Mouse (Mus musculus): Measurements from ENCODE around the gene Capzb.
A peak's percentile ranks its signal among the peaks of the same experiment; 100 is the strongest.

The Capzb gene

DNA sequence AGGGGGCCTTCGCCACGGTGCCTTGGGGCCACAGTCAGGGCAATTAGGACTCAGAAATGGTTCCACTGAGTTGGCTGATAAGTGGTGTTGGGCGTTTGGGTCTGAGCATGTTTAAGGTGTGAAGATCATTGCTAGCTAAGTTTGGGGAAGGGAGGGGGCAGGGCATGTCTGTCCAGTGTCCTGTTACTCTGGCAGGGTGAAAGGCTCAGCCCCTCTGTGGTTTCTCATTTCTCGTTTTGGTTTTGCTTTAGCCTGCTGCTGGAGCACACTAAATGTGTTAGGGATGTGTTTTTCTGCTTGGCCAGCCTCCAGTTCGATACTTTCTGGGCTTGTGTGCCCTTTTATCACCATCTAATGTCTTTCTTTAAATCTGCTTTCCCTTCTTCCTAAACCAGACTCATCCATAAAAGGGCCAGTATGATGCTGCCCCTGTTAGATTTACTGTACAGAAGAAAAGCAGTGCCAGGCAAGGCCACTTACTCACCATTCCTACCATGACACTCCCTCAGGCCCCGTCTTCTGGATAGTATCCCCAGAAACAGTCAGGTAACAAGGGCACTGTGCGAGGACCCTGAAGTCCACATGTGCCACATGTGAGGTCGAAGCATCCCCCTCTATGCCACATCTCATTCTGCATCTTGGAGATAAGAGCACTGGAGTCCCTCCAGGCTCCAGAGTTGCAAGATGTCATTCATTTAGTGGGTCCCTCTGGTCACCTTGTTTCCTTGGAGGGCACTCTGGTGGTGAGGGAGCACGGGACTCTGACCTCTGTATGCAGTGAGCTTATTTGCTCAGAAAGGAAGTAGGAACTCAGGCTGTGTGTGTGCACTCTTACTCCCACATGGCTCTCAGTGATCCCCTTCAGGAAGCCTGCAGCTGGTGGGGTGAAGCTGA is 15.8 kb downstream of the Capzb start:
- H3K4me1 ChIP-seq (replicated peaks; ENCODE audit: low read depth, low read length), result peaks cover 94% of the 10 kb centered on the region
- no peak for TF ChIP-seq CTCF (conservative IDR thresholded peaks at IDR 0.05; ENCODE audit: low read length)
- TF ChIP-seq NANOG (IDR thresholded peaks at IDR 0.05; ENCODE audit: borderline replicate concordance, low read length), result no peak
- TF ChIP-seq POU5F1 (IDR thresholded peaks at IDR 0.05; ENCODE audit: borderline replicate concordance, low read length), result no peak
- peaks cover 85% of the 10 kb centered on the region for H3K36me3 ChIP-seq (ENCODE audit: insufficient read depth, low read length)
- H3K4me3 ChIP-seq (replicated peaks; ENCODE audit: low read length), result peak overlapping the region; percentile 37; the same call in 1 of the 2 replicates
- no peaks in the 10 kb centered on the region for H3K27me3 ChIP-seq (ENCODE audit: insufficient read depth, low read length)
- no peaks in the 10 kb centered on the region for H3K9me3 ChIP-seq (ENCODE audit: low read length)

GRCm38 (mm10) chr4:139209130-139209840 is 16.6 kb downstream of the Capzb start:
- TF ChIP-seq CTCF (conservative IDR thresholded peaks at IDR 0.05; ENCODE audit: low read length), result no peak
- no peak for TF ChIP-seq NANOG (IDR thresholded peaks at IDR 0.05; ENCODE audit: borderline replicate concordance, low read length)
- no peak for TF ChIP-seq POU5F1 (IDR thresholded peaks at IDR 0.05; ENCODE audit: borderline replicate concordance, low read length)

DNA sequence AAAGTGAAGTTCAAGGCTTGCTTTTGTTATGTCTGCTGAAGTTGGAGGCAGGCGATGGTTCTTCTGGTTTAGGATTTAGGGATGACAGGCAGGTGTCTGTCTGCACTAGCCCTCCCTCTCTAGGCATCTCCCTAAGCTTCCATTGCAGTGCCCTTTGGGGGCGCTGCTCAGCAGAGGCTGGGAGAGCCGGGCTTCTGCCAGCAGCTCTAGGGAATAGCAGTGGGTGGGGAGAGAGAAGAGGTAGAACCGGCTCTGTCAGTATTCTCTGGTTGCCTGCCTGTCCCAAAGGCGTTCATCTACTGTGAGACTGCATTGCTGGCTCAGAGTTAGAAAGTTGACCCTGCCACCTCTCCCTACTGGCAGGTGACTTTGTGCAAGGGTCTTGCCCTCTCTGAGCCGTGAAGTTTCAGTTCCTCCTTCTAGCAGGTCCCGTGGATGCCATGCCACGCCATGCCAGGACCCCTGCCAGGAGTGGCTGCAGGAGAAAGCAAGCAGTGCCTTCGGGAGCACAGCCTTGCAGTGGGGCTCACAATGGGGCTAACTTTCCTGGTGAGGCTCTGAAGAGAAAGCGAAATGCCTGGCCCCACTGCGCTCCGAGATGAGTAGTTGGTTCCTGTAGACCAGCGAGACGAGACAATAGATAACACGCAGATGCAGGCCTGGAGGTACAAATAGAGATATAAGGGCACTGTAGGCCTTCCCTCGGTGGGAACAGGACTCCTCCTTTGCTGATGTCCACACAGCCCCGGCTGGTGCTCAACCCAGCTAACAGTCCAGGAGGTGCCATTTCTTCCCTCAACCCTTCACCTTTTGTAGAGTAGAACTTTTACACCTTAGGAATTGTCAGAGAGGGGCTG is 19.5 kb downstream of the Capzb start:
- H3K4me3 ChIP-seq (replicated peaks; ENCODE audit: low read length), result peak overlapping the region; percentile 43; the same call in 1 of the 2 replicates
- no peaks in the 10 kb centered on the region for H3K27me3 ChIP-seq (ENCODE audit: insufficient read depth, low read length)
- H3K36me3 ChIP-seq (ENCODE audit: insufficient read depth, low read length), result peaks cover 88% of the 10 kb centered on the region
- H3K9me3 ChIP-seq (ENCODE audit: low read length), result no peaks in the 10 kb centered on the region
- TF ChIP-seq POU5F1 (IDR thresholded peaks at IDR 0.05; ENCODE audit: borderline replicate concordance, low read length) (no peak), NANOG (IDR thresholded peaks at IDR 0.05; ENCODE audit: borderline replicate concordance, low read length) (no peak), CTCF (conservative IDR thresholded peaks at IDR 0.05; ENCODE audit: low read length) (peak; percentile 36)
- H3K4me1 ChIP-seq (replicated peaks; ENCODE audit: low read depth, low read length), result peaks cover 97% of the 10 kb centered on the region

More at GRCm38 (mm10) chr4:139209130-139209840, 16.6 kb downstream of the Capzb start:
- Histone ChIP-seq H3K9me3 (ENCODE audit: low read length) (no peaks in the 10 kb centered on the region), H3K4me3 (replicated peaks; ENCODE audit: low read length) (peak overlapping the region; percentile 37; the same call in 1 of the 2 replicates), H3K27me3 (ENCODE audit: insufficient read depth, low read length) (no peaks in the 10 kb centered on the region), H3K4me1 (replicated peaks; ENCODE audit: low read depth, low read length) (peaks cover 95% of the 10 kb centered on the region), H3K36me3 (ENCODE audit: insufficient read depth, low read length) (peaks cover 86% of the 10 kb centered on the region)

GRCm38 (mm10) chr4:139213086-139213485 is 20.4 kb downstream of the Capzb start:
- Histone ChIP-seq H3K4me3 (replicated peaks; ENCODE audit: low read length) (no peak overlapping the region), H3K4me1 (replicated peaks; ENCODE audit: low read depth, low read length) (peaks cover 97% of the 10 kb centered on the region), H3K36me3 (ENCODE audit: insufficient read depth, low read length) (peaks cover 89% of the 10 kb centered on the region), H3K9me3 (ENCODE audit: low read length) (no peaks in the 10 kb centered on the region), H3K27me3 (ENCODE audit: insufficient read depth, low read length) (no peaks in the 10 kb centered on the region)
- TF ChIP-seq POU5F1 (IDR thresholded peaks at IDR 0.05; ENCODE audit: borderline replicate concordance, low read length), result no peak
- TF ChIP-seq NANOG (IDR thresholded peaks at IDR 0.05; ENCODE audit: borderline replicate concordance, low read length), result no peak
- no peak for TF ChIP-seq CTCF (conservative IDR thresholded peaks at IDR 0.05; ENCODE audit: low read length)

DNA sequence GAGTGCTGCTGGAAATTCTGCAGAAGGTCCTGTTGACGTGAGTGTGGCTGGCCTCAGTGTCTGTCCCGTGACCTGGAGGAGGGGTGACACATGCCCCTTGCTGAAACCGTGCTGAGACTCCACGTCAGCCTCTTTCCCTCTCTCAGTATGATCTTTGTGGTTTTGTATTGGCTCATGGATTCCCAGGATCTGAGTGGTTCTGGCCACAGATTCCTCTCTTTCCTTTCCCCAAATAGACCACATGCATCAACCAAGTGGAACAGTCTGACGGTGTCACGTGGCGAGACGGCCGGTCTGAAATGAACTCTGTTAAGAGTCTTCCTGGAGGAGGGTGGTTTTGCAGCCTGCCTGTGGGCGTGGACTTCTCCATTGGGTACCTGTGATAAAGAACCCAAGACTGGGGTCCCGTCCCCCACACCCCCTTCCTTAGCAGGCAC is 21.3 kb downstream of the Capzb start:
- Histone ChIP-seq H3K4me3 (replicated peaks; ENCODE audit: low read length) (no peak overlapping the region), H3K9me3 (ENCODE audit: low read length) (no peaks in the 10 kb centered on the region), H3K4me1 (replicated peaks; ENCODE audit: low read depth, low read length) (peaks cover 97% of the 10 kb centered on the region), H3K36me3 (ENCODE audit: insufficient read depth, low read length) (peaks cover 88% of the 10 kb centered on the region), H3K27me3 (ENCODE audit: insufficient read depth, low read length) (no peaks in the 10 kb centered on the region)
- TF ChIP-seq POU5F1 (IDR thresholded peaks at IDR 0.05; ENCODE audit: borderline replicate concordance, low read length) (no peak), NANOG (IDR thresholded peaks at IDR 0.05; ENCODE audit: borderline replicate concordance, low read length) (no peak), CTCF (conservative IDR thresholded peaks at IDR 0.05; ENCODE audit: low read length) (no peak)

- peaks cover 87% of the 10 kb centered on the region for H3K36me3 ChIP-seq (ENCODE audit: insufficient read depth, low read length)
- no peak for TF ChIP-seq NANOG (IDR thresholded peaks at IDR 0.05; ENCODE audit: borderline replicate concordance, low read length)
- TF ChIP-seq CTCF (conservative IDR thresholded peaks at IDR 0.05; ENCODE audit: low read length), result no peak
- TF ChIP-seq POU5F1 (IDR thresholded peaks at IDR 0.05; ENCODE audit: borderline replicate concordance, low read length), result no peak
- no peaks in the 10 kb centered on the region for H3K27me3 ChIP-seq (ENCODE audit: insufficient read depth, low read length)
- H3K4me1 ChIP-seq (replicated peaks; ENCODE audit: low read depth, low read length), result peaks cover 100% of the 10 kb centered on the region
- no peaks in the 10 kb centered on the region for H3K9me3 ChIP-seq (ENCODE audit: low read length)
- no peak overlapping the region for H3K4me3 ChIP-seq (replicated peaks; ENCODE audit: low read length)
These were observed 23.9 kb downstream of the Capzb start for GRCm38 (mm10) chr4:139216566-139216965.

GRCm38 (mm10) chr4:139218539-139218938 is 25.8 kb downstream of the Capzb start:
- Histone ChIP-seq H3K36me3 (ENCODE audit: insufficient read depth, low read length) (peaks cover 83% of the 10 kb centered on the region), H3K27me3 (ENCODE audit: insufficient read depth, low read length) (no peaks in the 10 kb centered on the region)
- no peak for TF ChIP-seq NANOG (IDR thresholded peaks at IDR 0.05; ENCODE audit: borderline replicate concordance, low read length)
- TF ChIP-seq POU5F1 (IDR thresholded peaks at IDR 0.05; ENCODE audit: borderline replicate concordance, low read length), result no peak
- TF ChIP-seq CTCF (conservative IDR thresholded peaks at IDR 0.05; ENCODE audit: low read length), result no peak

More at GRCm38 (mm10) chr4:139218539-139218938, 25.8 kb downstream of the Capzb start:
- Histone ChIP-seq H3K9me3 (ENCODE audit: low read length) (no peaks in the 10 kb centered on the region), H3K4me3 (replicated peaks; ENCODE audit: low read length) (no peak overlapping the region), H3K4me1 (replicated peaks; ENCODE audit: low read depth, low read length) (peaks cover 100% of the 10 kb centered on the region)
